Comparison of ENCODE assay signal across 9 mouse cellular contexts in the genomic region with DNA sequence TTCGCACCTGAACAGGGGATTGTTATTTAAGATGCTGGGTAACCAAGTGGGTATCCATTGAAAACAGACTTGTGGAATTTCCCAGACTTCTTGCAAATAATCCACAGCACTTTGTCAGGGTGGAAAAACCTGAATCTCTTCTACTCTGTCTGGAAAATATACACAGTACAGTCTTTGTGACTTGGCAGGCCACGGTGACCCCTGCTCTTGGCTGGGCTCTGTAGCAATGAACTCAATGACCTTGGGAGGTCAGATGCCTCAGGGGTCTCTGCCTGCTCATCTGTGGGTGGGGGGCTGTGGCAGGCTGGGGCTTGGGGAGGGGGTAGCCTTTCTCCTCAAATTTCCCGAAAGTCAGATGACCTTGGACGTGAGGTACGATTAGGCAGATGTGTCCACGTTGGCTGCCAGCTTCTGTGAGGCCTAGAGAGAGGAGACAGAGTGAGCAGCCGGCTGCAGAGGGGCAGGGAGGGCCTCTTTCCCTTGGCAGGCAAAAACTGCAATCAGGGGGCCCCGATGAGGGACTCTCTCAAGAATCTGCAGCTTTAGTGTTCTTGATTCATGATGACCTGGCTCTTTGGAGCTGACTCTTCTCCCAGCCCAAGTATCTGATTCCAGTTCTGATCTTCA.
A peak's percentile ranks its signal among the peaks of the same experiment; 100 is the strongest.
DNase-seq lines count a peak whose midpoint lies in the region; ATAC-seq and TF ChIP-seq lines count a peak whose summit lies in the region.
"Had no signal": no experiment of that assay in that cellular context is flagged by ENCODE, and none has a peak within 500 bp of the region (broad histone marks: within the 10 kb centered on the region; RNA-seq: fewer than 3 reads in every experiment).

No protein-coding gene starts in this region.

- no peak overlapping the region for H3K4me2 ChIP-seq in heart, embryonic 14.5 days (ENCODE audit: low read length)
- no peak overlapping the region for H3K4me2 ChIP-seq in midbrain, embryonic 11.5 days
- no peak overlapping the region for H3K4me2 ChIP-seq in midbrain, postnatal 0 days (ENCODE audit: low read depth, low read length, poor library complexity, severe bottlenecking)

- no peaks in the 10 kb centered on the region for H3K9me3 ChIP-seq in heart, embryonic 14.5 days (ENCODE audit: control insufficient read depth, low read length)
- H3K9me3 ChIP-seq in midbrain, embryonic 11.5 days (ENCODE audit: control insufficient read depth, low read length), result no peaks in the 10 kb centered on the region
- no peaks in the 10 kb centered on the region for H3K9me3 ChIP-seq in midbrain, postnatal 0 days (ENCODE audit: low read length)
- H3K9me3 ChIP-seq in limb, embryonic 10.5 days (replicated peaks), result no peaks in the 10 kb centered on the region

- ATAC-seq in heart, embryonic 14.5 days (ENCODE audit: insufficient number of reproducible peaks, insufficient read depth, low FRiP score, low read depth), result no peak
- ATAC-seq in midbrain, embryonic 11.5 days (ENCODE audit: low FRiP score), result no peak
- no peak for ATAC-seq in midbrain, postnatal 0 days (ENCODE audit: low FRiP score)
- ATAC-seq in erythroblast, adult 5-6 weeks (replicated peaks; ENCODE audit: low FRiP score, poor library complexity, severe bottlenecking), result no peak

- WGBS in heart, embryonic 14.5 days, result 38% methylated on average over 8 of the region's 8 CpGs
- WGBS in midbrain, embryonic 11.5 days, result 72% methylated on average over 8 of the region's 8 CpGs
- 77% methylated on average over 8 of the region's 8 CpGs for WGBS in midbrain, postnatal 0 days
- 46% methylated on average over 8 of the region's 8 CpGs for WGBS in limb, embryonic 10.5 days

- intact Hi-C loops in heart, postnatal 36 days (cut with DNase I), result no loop called here
- intact Hi-C loops in left cerebral cortex, adult 2 months (cut with DNase I), result no loop called here

- H3K27ac ChIP-seq in heart, embryonic 14.5 days (replicated peaks in 1 of 2; ENCODE audit: control insufficient read depth in 1 of 2, insufficient read depth in 1 of 2, low read depth in 2 of 2, low read length in 2 of 2), result peak overlapping the region; percentile 57 to 67
- H3K27ac ChIP-seq in midbrain, embryonic 11.5 days (ENCODE audit: low read depth, low read length), result no peak overlapping the region
- H3K27ac ChIP-seq in midbrain, postnatal 0 days (ENCODE audit: low read depth, low read length), result no peak overlapping the region
- peak overlapping the region; percentile 85 for H3K27ac ChIP-seq in limb, embryonic 10.5 days
- H3K27ac ChIP-seq in left cerebral cortex, adult 2 months, result no peak overlapping the region

- H3K4me1 ChIP-seq in heart, embryonic 14.5 days (ENCODE audit: control insufficient read depth in 2 of 2, insufficient read depth in 2 of 2, low read length in 2 of 2), result peaks cover 30 to 31% of the 10 kb centered on the region in 2 experiments
- no peaks in the 10 kb centered on the region for H3K4me1 ChIP-seq in midbrain, embryonic 11.5 days (ENCODE audit: control insufficient read depth, insufficient read depth, low read length)
- H3K4me1 ChIP-seq in midbrain, postnatal 0 days (ENCODE audit: insufficient read depth, low read length), result no peaks in the 10 kb centered on the region
- H3K4me1 ChIP-seq in limb, embryonic 10.5 days, result peaks cover 76% of the 10 kb centered on the region

- H3K36me3 ChIP-seq in heart, embryonic 14.5 days (ENCODE audit: control insufficient read depth, insufficient read depth, low read length), result no peaks in the 10 kb centered on the region
- no peaks in the 10 kb centered on the region for H3K36me3 ChIP-seq in midbrain, embryonic 11.5 days (ENCODE audit: control insufficient read depth, insufficient read depth, low read length)
- no peaks in the 10 kb centered on the region for H3K36me3 ChIP-seq in midbrain, postnatal 0 days (ENCODE audit: insufficient read depth, low read length)
- no peaks in the 10 kb centered on the region for H3K36me3 ChIP-seq in limb, embryonic 10.5 days

- no peak for TF ChIP-seq CTCF in midbrain, postnatal 0 days (IDR thresholded peaks at IDR 0.05)
- no peak for TF ChIP-seq CTCF in left cerebral cortex, adult 2 months (IDR thresholded peaks at IDR 0.05)

- no peak overlapping the region; the same call in 1 of the 2 replicates for H3K9ac ChIP-seq in heart, embryonic 14.5 days (ENCODE audit: low read length)
- no peak overlapping the region for H3K9ac ChIP-seq in midbrain, embryonic 11.5 days (ENCODE audit: low read length)
- H3K9ac ChIP-seq in midbrain, postnatal 0 days (replicated peaks; ENCODE audit: low read length, poor library complexity, severe bottlenecking), result no peak overlapping the region

- no peak for DNase-seq in heart, postnatal 36 days
- peak; percentile 31 for DNase-seq in midbrain, embryonic 11.5 days (ENCODE audit: low spot score, missing footprints)
- DNase-seq in midbrain, postnatal 0 days (ENCODE audit: low spot score), result no peak
- peak; percentile 51 for DNase-seq in limb, embryonic 10.5 days (ENCODE audit: low spot score)
- DNase-seq in left cerebral cortex, adult 2 months (ENCODE audit: extremely low spot score in 1 of 2, low spot score in 2 of 2), result no peak
- DNase-seq in layer of hippocampus, adult 11-12 months (ENCODE audit: low spot score), result no peak
- DNase-seq: kidney, adult 9 months had no signal

- H3K4me3 ChIP-seq in heart, embryonic 14.5 days (ENCODE audit: control insufficient read depth in 1 of 2, insufficient read depth in 1 of 2, low read depth in 1 of 2, low read length in 2 of 2), result no peak overlapping the region
- H3K4me3 ChIP-seq in midbrain, embryonic 11.5 days (ENCODE audit: low read depth, low read length), result no peak overlapping the region
- H3K4me3 ChIP-seq in midbrain, postnatal 0 days (ENCODE audit: low read depth, low read length), result no peak overlapping the region
- H3K4me3 ChIP-seq in limb, embryonic 10.5 days, result no peak overlapping the region; the same call in 1 of the 2 replicates
- H3K4me3 ChIP-seq in left cerebral cortex, adult 2 months, result no peak overlapping the region

- H3K27me3 ChIP-seq in heart, embryonic 14.5 days (ENCODE audit: control insufficient read depth, insufficient read depth, low read length), result no peaks in the 10 kb centered on the region
- H3K27me3 ChIP-seq in midbrain, embryonic 11.5 days (ENCODE audit: control insufficient read depth, insufficient read depth, low read length), result no peaks in the 10 kb centered on the region
- H3K27me3 ChIP-seq in midbrain, postnatal 0 days (ENCODE audit: insufficient read depth, low read length), result no peaks in the 10 kb centered on the region
- no peaks in the 10 kb centered on the region for H3K27me3 ChIP-seq in limb, embryonic 10.5 days (ENCODE audit: low read depth, poor library complexity, severe bottlenecking)

Comparison
In these comparisons a context has a peak if more than half of its experiments do, and no peak if none do; other contexts are left out.
1. DNase-seq: peak in midbrain, embryonic 11.5 days (single experiment) and limb, embryonic 10.5 days (single experiment); none in heart, postnatal 36 days (0 of 2), midbrain, postnatal 0 days (single experiment), left cerebral cortex, adult 2 months (0 of 2) and layer of hippocampus, adult 11-12 months (single experiment).
2. H3K27ac ChIP-seq: peak in heart, embryonic 14.5 days (2 of 2) and limb, embryonic 10.5 days (single experiment); none in midbrain, embryonic 11.5 days (single experiment), midbrain, postnatal 0 days (single experiment) and left cerebral cortex, adult 2 months (single experiment).